Mouse (Mus musculus) kidney, adult 2 months (tissue): Measurements from ENCODE around the gene Prr15l.

ENCODE experiments used
- CTCF ChIP-seq: fragments of 200-500 bp; conservative IDR thresholded peaks from 2 replicates; pipeline ENCODE4 v1.5.1; 2011; ENCODE audit warnings: low read depth, mild to moderate bottlenecking, control low read depth, low read length, moderate library complexity, mixed read lengths; ENCODE audit not compliant: insufficient read depth, insufficient read length
- POLR2A ChIP-seq: fragments of 200-500 bp; IDR thresholded peaks from one replicate; pipeline ENCODE4 v1.6.1; 2011; ENCODE audit warnings: low read depth, low read length, control low read depth

GRCm38 (mm10) chr11:96928691-96929090 lies 787 bp downstream of the Prr15l start:
- TF ChIP-seq POLR2A (no peak), CTCF (no peak)
